Comparison of ENCODE assay signal across 21 mouse cellular contexts in the genomic region with DNA sequence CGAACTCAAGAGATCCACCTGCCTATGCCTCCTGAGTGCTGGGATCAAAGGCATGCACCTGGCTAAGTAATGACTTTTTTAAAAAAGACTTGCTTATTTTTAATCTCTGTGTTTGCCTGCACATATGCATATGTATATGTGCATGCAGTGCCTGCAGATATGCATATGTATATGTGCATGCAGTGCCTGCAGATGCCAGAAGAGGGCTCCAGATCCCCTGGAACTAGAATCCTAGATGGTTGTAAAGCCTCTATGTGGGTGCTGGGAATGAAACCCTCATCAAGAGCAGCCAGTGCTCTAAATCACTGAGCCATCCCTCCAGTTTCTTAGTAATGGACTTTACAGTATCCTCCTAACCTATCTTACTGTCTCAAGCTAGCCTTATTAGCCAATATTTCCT. TPM values are rescaled to one million over a fixed set of nuclear protein-coding genes. Genes with fewer than 3 reads are reported as not detected.
A peak's percentile ranks its signal among the peaks of the same experiment; 100 is the strongest.
DNase-seq lines count a peak whose midpoint lies in the region; ATAC-seq and TF ChIP-seq lines count a peak whose summit lies in the region.
"Had no signal": no experiment of that assay in that cellular context is flagged by ENCODE, and none has a peak within 500 bp of the region (broad histone marks: within the 10 kb centered on the region; RNA-seq: fewer than 3 reads in every experiment).

No protein-coding gene starts in this region.

- H3K27me3 ChIP-seq in liver, embryonic 14.5 days (ENCODE audit: control insufficient read depth, insufficient read depth, low read length), result no peaks in the 10 kb centered on the region
- H3K27me3 ChIP-seq in liver, embryonic 12.5 days (replicated peaks), result no peaks in the 10 kb centered on the region
- H3K27me3 ChIP-seq: embryonic facial prominence, embryonic 12.5 days; megakaryocyte, embryonic 14.5 days; neural tube, embryonic 13.5 days had no signal

- no peaks in the 10 kb centered on the region for H3K36me3 ChIP-seq in liver, embryonic 14.5 days (replicated peaks; ENCODE audit: control insufficient read depth, insufficient read depth, low read depth)
- H3K36me3 ChIP-seq in liver, embryonic 12.5 days, result no peaks in the 10 kb centered on the region
- H3K36me3 ChIP-seq: embryonic facial prominence, embryonic 12.5 days; neural tube, embryonic 13.5 days had no signal

- no peak for ATAC-seq in liver, embryonic 14.5 days (ENCODE audit: insufficient read depth)
- no peak for ATAC-seq in liver, embryonic 12.5 days

- H3K4me3 ChIP-seq in gastrocnemius, adult 2 months, result no peak overlapping the region
- no peak overlapping the region for H3K4me3 ChIP-seq in liver, embryonic 14.5 days (ENCODE audit: insufficient read depth in 1 of 2, low read depth in 2 of 2, low read length in 2 of 2)
- no peak overlapping the region for H3K4me3 ChIP-seq in liver, embryonic 12.5 days
- H3K4me3 ChIP-seq: embryonic facial prominence, embryonic 12.5 days; megakaryocyte, embryonic 14.5 days; neural tube, embryonic 13.5 days had no signal

- TF ChIP-seq CTCF in gastrocnemius, adult 2 months (IDR thresholded peaks at IDR 0.05), result peak; percentile 10; the same call in 1 of the 2 replicates
- TF ChIP-seq CTCF in liver, embryonic 14.5 days (IDR thresholded peaks at IDR 0.05; ENCODE audit: low read depth), result peak; percentile 52

- intact Hi-C loops in gastrocnemius, adult 2 months (cut with DNase I), result no loop called here

- WGBS in liver, embryonic 14.5 days (ENCODE audit: insufficient replicate concordance), result 64% methylated on average over 1 of the region's 1 CpGs
- 84% methylated on average over 1 of the region's 1 CpGs for WGBS in liver, embryonic 12.5 days (ENCODE audit: insufficient replicate concordance)

- no peak overlapping the region for H3K4me2 ChIP-seq in liver, embryonic 14.5 days (ENCODE audit: low read depth)
- H3K4me2 ChIP-seq in liver, embryonic 12.5 days, result no peak overlapping the region
- H3K4me2 ChIP-seq: embryonic facial prominence, embryonic 12.5 days; hindbrain, embryonic 14.5 days; neural tube, embryonic 13.5 days had no signal

- TF ChIP-seq EP300 in liver, embryonic 14.5 days (IDR thresholded peaks at IDR 0.05; ENCODE audit: low read depth), result no peak

- no peak for DNase-seq in gastrocnemius, adult 2 months
- DNase-seq in gastrocnemius, adult 18-20 months (ENCODE audit: low spot score), result no peak
- no peak for DNase-seq in liver, embryonic 14.5 days (ENCODE audit: low read depth in 3 of 3, low spot score in 3 of 3)
- peak; percentile 21 for DNase-seq in CD4-positive helper T cell, adult 2 months (ENCODE audit: low read depth, low spot score)
- peak; percentile 47 for DNase-seq in ZHBTc4 (ENCODE audit: low read depth, low spot score)
- no peak for DNase-seq in neural tube, embryonic 10.5 days (ENCODE audit: extremely low spot score, low spot score)
- DNase-seq in right cerebral cortex, postnatal 36 days (ENCODE audit: low spot score in 2 of 2), result no peak
- DNase-seq: adrenal gland, postnatal 10 days; B cell, adult 2 months; cerebellum, adult 11-12 months; cerebellum, postnatal 36 days; gastrocnemius, postnatal 14 days; heart, postnatal 14 days; kidney, adult 18-20 months; kidney, postnatal 25 days; right cerebral cortex, postnatal 25 days had no signal

- H3K4me1 ChIP-seq in liver, embryonic 14.5 days (replicated peaks; ENCODE audit: control insufficient read depth in 2 of 2, insufficient read depth in 2 of 2, low read length in 1 of 2), result peaks cover 11 to 12% of the 10 kb centered on the region in 2 experiments
- H3K4me1 ChIP-seq in liver, embryonic 12.5 days, result peaks cover 19% of the 10 kb centered on the region
- H3K4me1 ChIP-seq: embryonic facial prominence, embryonic 12.5 days had no signal

- H3K9ac ChIP-seq in liver, embryonic 14.5 days (replicated peaks), result no peak overlapping the region
- H3K9ac ChIP-seq in liver, embryonic 12.5 days, result no peak overlapping the region
- H3K9ac ChIP-seq: embryonic facial prominence, embryonic 12.5 days; hindbrain, embryonic 14.5 days; neural tube, embryonic 13.5 days had no signal

- H3K9me3 ChIP-seq in liver, embryonic 14.5 days (ENCODE audit: control insufficient read depth, low read length), result peaks cover 5% of the 10 kb centered on the region
- H3K9me3 ChIP-seq in liver, embryonic 12.5 days (replicated peaks), result peaks cover 11% of the 10 kb centered on the region
- H3K9me3 ChIP-seq: neural tube, embryonic 13.5 days had no signal

- no peak overlapping the region for H3K27ac ChIP-seq in gastrocnemius, adult 2 months
- H3K27ac ChIP-seq in liver, embryonic 14.5 days, result no peak overlapping the region
- no peak overlapping the region for H3K27ac ChIP-seq in liver, embryonic 12.5 days
- H3K27ac ChIP-seq: embryonic facial prominence, embryonic 12.5 days; hindbrain, embryonic 14.5 days; neural tube, embryonic 13.5 days had no signal

RNA-seq across cellular contexts. Expression of a gene that starts 4.0 kb away (rescaled TPM):
- 100 to 1,000 TPM in 1 of 2 experiments, 10 to 100 TPM in 1; 94.9 to 998 TPM for total RNA-seq in gastrocnemius, adult 2 months (2021)
- total RNA-seq in gastrocnemius, adult 18-20 months (2021), result 100 to 1,000 TPM; 133 to 436 TPM
- polyA plus RNA-seq in liver, embryonic 14.5 days (2012; rRNA removed), result 33.5 and 48.1 TPM in 2 replicates
- 56.4 and 64.2 TPM in 2 replicates for polyA plus RNA-seq in liver, embryonic 14.5 days (2014; fragmentation: Nextera tagmentation; extraction: Ambion mirVana)
- 82.8 and 90.3 TPM in 2 replicates for polyA plus RNA-seq in liver, embryonic 12.5 days (2016; fragmentation: Nextera tagmentation; extraction: Ambion mirVana)

RNA-seq across cellular contexts. Expression of a gene that starts 33.4 kb away (rescaled TPM):
- 10 to 100 TPM in 1 of 2 experiments, 1 to 10 TPM in 1; 5.9 to 32.3 TPM for total RNA-seq in gastrocnemius, adult 2 months (2021)
- 10 to 100 TPM in 1 of 2 experiments, 1 to 10 TPM in 1; 5.9 to 20.5 TPM for total RNA-seq in gastrocnemius, adult 18-20 months (2021)
- polyA plus RNA-seq in liver, embryonic 14.5 days (2012; rRNA removed), result 2.2 and 3.1 TPM in 2 replicates
- 3.0 and 3.1 TPM in 2 replicates for polyA plus RNA-seq in liver, embryonic 14.5 days (2014; fragmentation: Nextera tagmentation; extraction: Ambion mirVana)
- polyA plus RNA-seq in liver, embryonic 12.5 days (2016; fragmentation: Nextera tagmentation; extraction: Ambion mirVana), result 4.4 and 4.8 TPM in 2 replicates

RNA-seq across cellular contexts. Expression of a gene that starts 48.1 kb away (rescaled TPM):
- 10 to 100 TPM; 27.0 to 27.7 TPM for total RNA-seq in gastrocnemius, adult 2 months (2021)
- total RNA-seq in gastrocnemius, adult 18-20 months (2021), result 10 to 100 TPM; 27.1 to 34.8 TPM
- polyA plus RNA-seq in liver, embryonic 14.5 days (2012; rRNA removed), result 7.7 and 15.1 TPM in 2 replicates
- 31.6 and 34.1 TPM in 2 replicates for polyA plus RNA-seq in liver, embryonic 14.5 days (2014; fragmentation: Nextera tagmentation; extraction: Ambion mirVana)
- 58.3 and 62.7 TPM in 2 replicates for polyA plus RNA-seq in liver, embryonic 12.5 days (2016; fragmentation: Nextera tagmentation; extraction: Ambion mirVana)

RNA-seq across cellular contexts. Expression of a gene that starts 59.2 kb away (rescaled TPM):
- total RNA-seq in gastrocnemius, adult 2 months (2021), result 10 to 100 TPM; 13.5 to 17.3 TPM
- 10 to 100 TPM; 15.6 to 16.1 TPM for total RNA-seq in gastrocnemius, adult 18-20 months (2021)
- 7.3 and 16.8 TPM in 2 replicates for polyA plus RNA-seq in liver, embryonic 14.5 days (2012; rRNA removed)
- polyA plus RNA-seq in liver, embryonic 14.5 days (2014; fragmentation: Nextera tagmentation; extraction: Ambion mirVana), result 38.9 and 39.2 TPM in 2 replicates
- 71.2 and 72.4 TPM in 2 replicates for polyA plus RNA-seq in liver, embryonic 12.5 days (2016; fragmentation: Nextera tagmentation; extraction: Ambion mirVana)

Comparison
In these comparisons a context has a peak if more than half of its experiments do, and no peak if none do; other contexts are left out.
1. DNase-seq: peak in CD4-positive helper T cell, adult 2 months (single experiment) and ZHBTc4 (single experiment); none in gastrocnemius, adult 2 months (single experiment), gastrocnemius, adult 18-20 months (single experiment), liver, embryonic 14.5 days (0 of 3), neural tube, embryonic 10.5 days (single experiment) and right cerebral cortex, postnatal 36 days (0 of 2).